Mouse (Mus musculus): ENCODE measurements at regions not wholly inside any gene's neighbourhood (a gene's known extent, or its start where the extent isn't known, plus 50 kb on each side); places are given as distances from the start of the nearest gene placed in this dataset.

- TF ChIP-seq CTCF (IDR thresholded peaks at IDR 0.05; ENCODE audit: low read depth): no peak
- TF ChIP-seq EP300 (IDR thresholded peaks at IDR 0.05; ENCODE audit: low read depth): no peak
Measured at GRCm38 (mm10) chr3:34966442-34966841, 316.2 kb downstream of the Sox2 start.

Measured in liver, embryonic 14.5 days (tissue).